Mouse (Mus musculus) E14TG2a.4 (cell line): Measurements from ENCODE around the gene Zfp799.

Experiments
- CTCF ChIP-seq: conservative IDR thresholded peaks from 2 replicates; pipeline ENCODE4 v1.5.1; 2014; ENCODE audit warnings: low read length
- NANOG ChIP-seq: IDR thresholded peaks from 2 replicates; pipeline ENCODE4 v1.6.1; 2014; ENCODE audit warnings: borderline replicate concordance, low read length, mixed read lengths

DNA sequence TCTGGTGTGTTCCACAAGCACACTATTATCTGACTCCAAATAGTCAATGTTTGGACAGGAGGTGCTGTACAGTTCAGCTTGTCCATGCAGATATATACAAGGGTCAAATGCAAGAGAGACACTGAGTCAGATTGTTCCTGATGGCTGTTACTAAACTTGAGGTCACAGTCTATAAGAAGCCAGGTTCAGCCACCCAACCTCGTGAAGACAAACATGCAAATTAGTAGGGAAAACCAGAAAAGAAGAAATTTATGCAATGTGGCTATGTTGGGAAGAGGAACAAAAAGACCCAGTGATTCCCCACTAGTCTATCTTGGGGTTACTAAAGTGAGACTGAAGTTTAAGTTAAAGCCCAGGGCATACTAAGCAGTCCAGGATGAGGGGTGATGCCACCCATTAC is 19.4 kb downstream of the Zfp799 start:
- TF ChIP-seq CTCF (no peak), NANOG (no peak)
